ENCODE assay signal across 17 mouse cellular contexts in genomic region chr1:127723596-127723995, GRCm38 (mm10). TPM values are rescaled to one million over a fixed set of nuclear protein-coding genes. Genes with fewer than 3 reads are reported as not detected.
"Had no signal": no experiment of that assay in that cellular context is flagged by ENCODE, and none has a peak within 500 bp of the region (broad histone marks: within the 10 kb centered on the region; RNA-seq: fewer than 3 reads in every experiment).

No protein-coding gene starts in this region.

- H3K4me2 ChIP-seq: limb, embryonic 15.5 days; midbrain, embryonic 13.5 days; neural tube, embryonic 15.5 days had no signal

- H3K36me3 ChIP-seq: limb, embryonic 15.5 days; midbrain, embryonic 13.5 days; neural tube, embryonic 15.5 days had no signal

- H3K4me3 ChIP-seq: left cerebral cortex, adult 2 months; limb, embryonic 15.5 days; midbrain, embryonic 13.5 days; myocyte; neural tube, embryonic 15.5 days had no signal

- H3K27me3 ChIP-seq: limb, embryonic 15.5 days; midbrain, embryonic 13.5 days; neural tube, embryonic 15.5 days had no signal

- DNase-seq: lung, adult 18-20 months; lung, postnatal 36 days; thymus, postnatal 4 days had no signal

- H3K4me1 ChIP-seq: limb, embryonic 15.5 days; midbrain, embryonic 13.5 days; neural tube, embryonic 15.5 days had no signal

- H3K27ac ChIP-seq: hindbrain, postnatal 0 days; left cerebral cortex, adult 2 months; limb, embryonic 15.5 days; liver, embryonic 14.5 days; midbrain, embryonic 13.5 days; neural tube, embryonic 15.5 days; stomach, postnatal 0 days had no signal

- ATAC-seq: hindbrain, postnatal 0 days; lung, postnatal 0 days; midbrain, embryonic 13.5 days had no signal

- H3K9ac ChIP-seq: limb, embryonic 15.5 days; liver, embryonic 14.5 days; midbrain, embryonic 13.5 days; neural tube, embryonic 15.5 days had no signal

- H3K9me3 ChIP-seq: limb, embryonic 15.5 days; midbrain, embryonic 13.5 days; neural tube, embryonic 15.5 days had no signal

RNA-seq across cellular contexts. Expression of gene Acmsd, which starts 5.6 kb away (rescaled TPM):
- total RNA-seq: hindbrain, postnatal 0 days; layer of hippocampus, postnatal 25 days; left cerebral cortex, adult 2 months; left cerebral cortex, postnatal 14 days had no signal
- polyA plus RNA-seq: hindbrain, postnatal 0 days; intestine, embryonic 14.5 days; large intestine, adult 2 months; myocyte; neural tube, embryonic 15.5 days; stomach, postnatal 0 days had no signal

RNA-seq across cellular contexts. Expression of gene Tmem163, which starts 44.2 kb away (rescaled TPM):
- total RNA-seq: megakaryocyte progenitor cell, adult 5-6 weeks had no signal
- polyA plus RNA-seq: myocyte had no signal
